Mouse (Mus musculus): ENCODE measurements around the gene Ube2z.

DNA sequence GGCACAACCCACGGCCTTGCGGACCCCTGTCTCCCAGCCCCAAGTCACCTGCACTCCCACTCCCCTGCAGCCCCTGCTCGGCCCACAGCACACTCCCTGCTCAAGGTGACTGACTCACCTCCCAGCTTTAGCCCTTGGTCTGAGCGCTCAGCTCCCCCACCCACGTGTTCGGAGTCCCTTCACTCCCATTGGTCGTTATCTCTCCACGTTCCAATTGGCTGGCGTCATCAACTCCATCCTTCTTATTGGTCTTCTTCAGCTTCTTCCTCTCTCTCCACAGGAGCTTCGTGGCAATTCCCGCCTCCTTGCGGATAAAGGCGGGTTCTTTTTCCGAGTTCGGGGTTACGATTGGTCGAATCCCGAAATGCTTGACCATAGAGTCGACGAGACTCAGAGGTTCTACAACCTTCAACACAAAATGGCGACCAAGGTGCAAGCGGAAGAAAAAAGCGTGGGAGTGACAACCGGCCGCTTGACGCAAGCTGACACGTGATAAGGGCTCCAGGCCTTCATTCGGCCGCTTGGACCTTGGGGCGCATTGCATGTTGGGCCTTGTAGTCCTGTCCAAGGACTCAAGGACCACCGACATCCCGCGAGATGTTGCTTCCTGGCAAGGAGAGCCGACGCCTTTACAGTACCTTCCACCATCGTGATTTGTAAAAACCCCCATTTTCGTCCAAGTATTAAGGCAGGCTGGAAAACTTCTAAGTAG lies 10.5 kb upstream of the Ube2z start, which contains the start of gene Atp5g1:
- no peak for TF ChIP-seq CTCF (IDR thresholded peaks at IDR 0.05; ENCODE audit: low read depth)
- TF ChIP-seq EP300 (IDR thresholded peaks at IDR 0.05; ENCODE audit: low read depth) = peak; percentile 87; the same call in 1 of the 2 replicates
